Mouse (Mus musculus): ENCODE measurements around the gene Rpl14.

GRCm38 (mm10) chr9:120569721-120570333, 1.4 kb upstream of the Rpl14 start:
- TF ChIP-seq POLR2A (IDR thresholded peaks at IDR 0.05; ENCODE audit: borderline replicate concordance, low read depth, low read length), result no peak
- no peak for TF ChIP-seq CTCF (IDR thresholded peaks at IDR 0.05; ENCODE audit: low read depth, low read length)

All from bone marrow macrophage, adult 2 months (primary cell).